Mouse (Mus musculus) embryonic facial prominence, embryonic 13.5 days (tissue): ENCODE measurements around the gene Gnai2. TPM values are rescaled to one million over a fixed set of nuclear protein-coding genes. Genes with fewer than 3 reads are reported as not detected.
A peak's percentile ranks its signal among the peaks of the same experiment; 100 is the strongest.

Experiments
- ATAC-seq: fragments of 200-750 bp; cut with Nextera tagmentation; 2 replicates; pipeline ENCODE4 v1.8.0; 2017; ENCODE audit warnings: low read depth; ENCODE audit not compliant: insufficient number of reproducible peaks, insufficient read depth, low FRiP score, low TSS enrichment
- H3K27ac ChIP-seq: fragments of 300-500 bp; sonication (generic); 2 replicates; pipeline ENCODE4 v1.5.1; 2015; ENCODE audit warnings: moderate library complexity, mild to moderate bottlenecking, inconsistent platforms
- H3K27me3 ChIP-seq: fragments of 300-500 bp; sonication (generic); 2 replicates; pipeline ENCODE4 v1.6.1; 2015; ENCODE audit warnings: mild to moderate bottlenecking, inconsistent platforms
- H3K36me3 ChIP-seq: fragments of 300-500 bp; sonication (generic); 2 replicates; pipeline ENCODE4 v1.6.1; 2015; ENCODE audit warnings: mild to moderate bottlenecking, inconsistent platforms
- H3K4me1 ChIP-seq: fragments of 300-500 bp; sonication (generic); 2 replicates; pipeline ENCODE4 v1.6.1; 2015; ENCODE audit warnings: inconsistent platforms
- H3K4me2 ChIP-seq: fragments of 300-500 bp; sonication (generic); 2 replicates; pipeline ENCODE4 v1.6.1; 2015; ENCODE audit warnings: moderate library complexity, mild to moderate bottlenecking, inconsistent platforms
- H3K4me3 ChIP-seq: fragments of 300-500 bp; sonication (generic); 2 replicates; pipeline ENCODE4 v1.5.1; 2015; ENCODE audit warnings: mild to moderate bottlenecking, inconsistent platforms
- H3K9ac ChIP-seq: fragments of 300-500 bp; sonication (generic); 2 replicates; pipeline ENCODE4 v1.6.1; 2015; ENCODE audit warnings: mild to moderate bottlenecking, inconsistent platforms
- H3K9me3 ChIP-seq: fragments of 300-500 bp; sonication (generic); 2 replicates; pipeline ENCODE4 v1.6.1; 2016; ENCODE audit warnings: inconsistent platforms
- WGBS: fragments of 180-500 bp; shearing (Covaris S2); methylation state at CpG from one replicate; pipeline ENCODE4 v1.1.7; 2015; ENCODE audit warnings: mixed read lengths; 5-methylcytosine and 5-hydroxymethylcytosine counted together
- polyA plus RNA-seq: library from polyadenylated mRNA; unstranded; fragments of >200 nt; fragmentation: Nextera tagmentation; extraction: Ambion mirVana; gene quantifications from 2 replicates; pipeline ENCODE4 v1.2.1, GENCODE M21; 2015

Gene Gnai2
- polyA plus RNA-seq, 1 experiment from 2014 or later: 446 TPM

- H3K9me3 ChIP-seq: no peaks in the 10 kb centered on the region
- H3K4me2 ChIP-seq: no peak overlapping the region
- no peaks in the 10 kb centered on the region for H3K27me3 ChIP-seq
- no peak for ATAC-seq
- H3K4me3 ChIP-seq: no peak overlapping the region
- peak overlapping the region; percentile 49 for H3K27ac ChIP-seq
- H3K36me3 ChIP-seq: peaks cover 85% of the 10 kb centered on the region
- 62% methylated on average over 13 of the region's 13 CpGs for WGBS
- H3K9ac ChIP-seq: peak overlapping the region; percentile 58
- H3K4me1 ChIP-seq: peaks cover 10% of the 10 kb centered on the region
These were observed 16.2 kb downstream of the Gnai2 start for GRCm38 (mm10) chr9:107618778-107619545.

DNA sequence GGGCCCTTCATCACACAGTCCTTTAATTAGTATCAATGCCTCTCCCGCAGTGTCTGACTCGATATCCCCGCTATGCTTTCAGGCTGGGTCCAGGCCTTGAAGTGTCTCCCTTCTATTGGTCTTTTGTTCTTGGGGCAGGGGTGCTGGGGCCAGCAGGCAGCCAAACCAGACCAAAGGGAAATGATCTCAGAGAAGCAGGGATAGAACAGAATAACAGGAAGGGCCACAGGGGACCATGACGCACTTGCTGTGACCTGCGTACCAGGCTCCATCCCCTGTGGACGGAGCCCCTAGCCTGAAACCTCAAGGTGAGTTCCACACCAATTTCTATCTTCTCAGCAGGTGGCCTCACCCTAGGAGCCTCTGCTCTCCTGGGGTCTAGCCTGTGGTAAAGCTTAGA is 17.1 kb downstream of the Gnai2 start:
- no peak overlapping the region for H3K4me3 ChIP-seq
- H3K4me2 ChIP-seq: no peak overlapping the region
- no peak for ATAC-seq
- H3K4me1 ChIP-seq: peaks cover 12% of the 10 kb centered on the region
- H3K27me3 ChIP-seq: no peaks in the 10 kb centered on the region
- H3K9me3 ChIP-seq: no peaks in the 10 kb centered on the region
- no peak overlapping the region for H3K9ac ChIP-seq
- H3K36me3 ChIP-seq: peaks cover 80% of the 10 kb centered on the region
- WGBS: 88% methylated on average over 6 of the region's 6 CpGs
- 0 out of 2 replicates have a peak overlapping the region, but pooled peaks have one; percentile 49 for H3K27ac ChIP-seq

DNA sequence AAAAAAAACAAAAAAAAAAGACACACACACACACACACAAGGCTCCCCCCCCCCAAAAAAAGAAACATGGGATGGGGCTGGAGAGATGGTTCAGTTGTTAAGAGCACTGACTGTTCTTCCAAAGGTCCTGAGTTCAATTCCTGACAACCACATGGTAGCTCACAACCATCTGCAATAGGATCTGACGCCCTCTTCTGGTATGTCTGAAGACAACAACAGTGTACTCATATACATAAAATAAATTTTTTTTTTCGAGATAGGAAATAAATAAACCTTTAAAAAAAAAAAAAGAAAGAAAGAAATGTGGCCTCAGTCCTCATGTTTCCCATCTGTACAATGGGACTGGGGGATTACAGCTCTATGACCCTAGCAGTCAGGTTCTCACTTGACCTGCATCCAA is 17.7 kb downstream of the Gnai2 start:
- Histone ChIP-seq H3K36me3 (peaks cover 75% of the 10 kb centered on the region), H3K27ac (no peak overlapping the region), H3K4me3 (no peak overlapping the region), H3K4me1 (peaks cover 13% of the 10 kb centered on the region), H3K9ac (no peak overlapping the region), H3K4me2 (no peak overlapping the region), H3K9me3 (no peaks in the 10 kb centered on the region), H3K27me3 (no peaks in the 10 kb centered on the region)
- ATAC-seq: no peak
- WGBS: 75% methylated on average over 2 of the region's 2 CpGs

- Histone ChIP-seq H3K4me3 (no peak overlapping the region), H3K4me1 (peaks cover 28% of the 10 kb centered on the region), H3K27ac (no peak overlapping the region; the same call in 1 of the 2 replicates), H3K4me2 (no peak overlapping the region), H3K36me3 (peaks cover 58% of the 10 kb centered on the region), H3K27me3 (no peaks in the 10 kb centered on the region), H3K9me3 (no peaks in the 10 kb centered on the region), H3K9ac (no peak overlapping the region)
- no peak for ATAC-seq
- 58% methylated on average over 4 of the region's 4 CpGs for WGBS
These were observed 20.1 kb downstream of the Gnai2 start for GRCm38 (mm10) chr9:107615035-107615434.

- Histone ChIP-seq H3K4me2 (peak overlapping the region; percentile 73), H3K4me3 (peak overlapping the region; percentile 42), H3K9ac (peak overlapping the region; percentile 73; the same call in 1 of the 2 replicates), H3K27me3 (no peaks in the 10 kb centered on the region), H3K27ac (peak overlapping the region; percentile 94), H3K4me1 (peaks cover 35% of the 10 kb centered on the region), H3K36me3 (peaks cover 38% of the 10 kb centered on the region), H3K9me3 (no peaks in the 10 kb centered on the region)
- no peak for ATAC-seq
- 10% methylated on average over 12 of the region's 12 CpGs for WGBS
These were observed 22.1 kb downstream of the Gnai2 start for GRCm38 (mm10) chr9:107612945-107613569.

- Histone ChIP-seq H3K4me2 (peak overlapping the region; percentile 73), H3K9ac (peak overlapping the region; percentile 73), H3K4me1 (peaks cover 42% of the 10 kb centered on the region), H3K9me3 (no peaks in the 10 kb centered on the region), H3K36me3 (peaks cover 33% of the 10 kb centered on the region), H3K27ac (peak overlapping the region; percentile 94), H3K4me3 (peak overlapping the region; percentile 42), H3K27me3 (no peaks in the 10 kb centered on the region)
- ATAC-seq: peak; percentile 82
- 2% methylated on average over 42 of the region's 48 CpGs for WGBS
These were observed 22.8 kb downstream of the Gnai2 start for GRCm38 (mm10) chr9:107612191-107612944.

DNA sequence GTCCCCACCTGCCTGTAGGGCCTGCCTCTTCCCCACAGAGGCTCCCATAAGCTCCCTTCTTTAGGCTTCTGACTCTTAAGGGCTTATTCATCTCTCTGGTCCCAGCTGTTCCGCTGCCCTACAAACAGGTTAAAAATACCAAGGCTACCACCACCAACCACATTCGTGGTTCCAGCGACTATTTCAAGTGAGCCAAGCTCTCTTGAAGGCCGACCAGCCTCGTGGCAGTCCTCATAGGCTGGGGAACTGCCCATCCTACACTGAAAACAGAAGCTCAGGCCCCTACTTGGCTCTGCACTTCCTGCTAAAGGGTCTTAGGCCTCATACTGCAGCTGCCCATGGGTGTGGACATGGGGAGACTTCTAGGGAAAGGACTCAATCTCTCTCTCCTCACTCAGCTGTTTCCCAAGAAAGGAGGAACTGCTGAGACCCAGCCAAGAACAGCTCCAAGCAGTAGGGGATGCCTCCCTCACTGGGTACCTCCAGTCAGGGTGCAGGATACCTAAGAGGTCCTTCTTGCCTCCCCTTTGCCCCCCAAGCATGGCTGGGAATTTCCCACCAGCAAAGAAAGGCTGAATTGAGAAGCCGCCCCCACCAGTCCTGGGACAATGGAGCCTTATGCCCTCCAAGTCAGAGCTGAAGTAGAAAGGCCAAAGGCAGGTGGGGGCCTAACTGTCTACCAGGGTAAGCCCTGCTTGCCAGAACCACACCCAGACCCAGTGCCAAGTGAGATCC is 23.5 kb downstream of the Gnai2 start:
- Histone ChIP-seq H3K36me3 (peaks cover 28% of the 10 kb centered on the region), H3K4me1 (peaks cover 50% of the 10 kb centered on the region), H3K4me3 (peak overlapping the region; percentile 42), H3K27ac (peak overlapping the region; percentile 94), H3K9me3 (no peaks in the 10 kb centered on the region), H3K4me2 (peak overlapping the region; percentile 73), H3K27me3 (no peaks in the 10 kb centered on the region), H3K9ac (peak overlapping the region; percentile 73)
- WGBS: 70% methylated on average over 6 of the region's 6 CpGs
- ATAC-seq: no peak

- Histone ChIP-seq H3K9me3 (no peaks in the 10 kb centered on the region), H3K27me3 (no peaks in the 10 kb centered on the region), H3K4me1 (peaks cover 72% of the 10 kb centered on the region), H3K9ac (no peak overlapping the region), H3K4me3 (no peak overlapping the region), H3K36me3 (peaks cover 6% of the 10 kb centered on the region; the same call in 1 of the 2 replicates), H3K27ac (no peak overlapping the region), H3K4me2 (peak overlapping the region; percentile 14; the same call in 1 of the 2 replicates)
- WGBS: 61% methylated on average over 4 of the region's 4 CpGs
- ATAC-seq: no peak
These were observed 25.7 kb downstream of the Gnai2 start for GRCm38 (mm10) chr9:107609433-107609830.

GRCm38 (mm10) chr9:107608741-107609432 is 26.3 kb downstream of the Gnai2 start, which contains the start of gene Sema3b:
Sema3b (minus strand) TSS chr9:107609229.
- ATAC-seq: no peak
- WGBS: 35% methylated on average over 12 of the region's 12 CpGs
- Histone ChIP-seq H3K4me2 (peak within 1 kb of the TSS; percentile 14), H3K9me3 (no peaks in the 10 kb centered on the region), H3K36me3 (peaks cover under 1% of the 10 kb centered on the region; the same call in 1 of the 2 replicates), H3K9ac (0 out of 2 replicates have a peak within 1 kb of the TSS, but pooled peaks have one; percentile 21), H3K4me1 (peaks cover 77% of the 10 kb centered on the region), H3K4me3 (no peak within 1 kb of the TSS), H3K27ac (no peak within 1 kb of the TSS), H3K27me3 (no peaks in the 10 kb centered on the region)

GRCm38 (mm10) chr9:107607653-107608245 is 27.4 kb downstream of the Gnai2 start:
- Histone ChIP-seq H3K27ac (no peak overlapping the region), H3K4me1 (peaks cover 83% of the 10 kb centered on the region), H3K4me2 (no peak overlapping the region), H3K9me3 (no peaks in the 10 kb centered on the region), H3K36me3 (no peaks in the 10 kb centered on the region), H3K27me3 (no peaks in the 10 kb centered on the region), H3K9ac (peak overlapping the region; percentile 32; the same call in 1 of the 2 replicates), H3K4me3 (no peak overlapping the region)
- WGBS: 52% methylated on average over 9 of the region's 9 CpGs
- ATAC-seq: no peak
